Mouse (Mus musculus) frontal cortex, postnatal 36 days (tissue): ENCODE results near the gene Reg2.
"Not testable (repeated sequence)": the region's sequence is repeated elsewhere in the genome, so short reads cannot be mapped to it uniquely, and the experiment has no call there.

ENCODE experiments used
- DNase-seq, 2 experiments: peaks; one replicate each; pipeline ENCODE4 v3.0.0; 2022; ENCODE audit warnings: low spot score in 2 of 2

The Reg2 gene

GRCm38 (mm10) chr6:78395323-78395722, at the start of gene Reg2:
Gene Reg2 (plus strand): TSS chr6:78395623.
- DNase-seq, result not testable (repeated sequence)

- DNase-seq, result no peak
Measured at GRCm38 (mm10) chr6:78361971-78362563, 33.4 kb upstream of the Reg2 start.

GRCm38 (mm10) chr6:78370357-78370756, 25.1 kb upstream of the Reg2 start, which contains the start of gene Reg3b:
Gene Reg3b (plus strand): TSS chr6:78370657.
- DNase-seq, result no peak

GRCm38 (mm10) chr6:78378765-78379164, 16.7 kb upstream of the Reg2 start, which contains the start of gene Reg3d:
Gene Reg3d (minus strand): TSS chr6:78378865.
- DNase-seq, result no peak

GRCm38 (mm10) chr6:78380409-78380808, 15.0 kb upstream of the Reg2 start, which contains the start of gene Reg3a:
Gene Reg3a (plus strand): TSS chr6:78380709.
- no peak for DNase-seq

- DNase-seq, result no peak
Measured at GRCm38 (mm10) chr6:78385609-78386008, 9.8 kb upstream of the Reg2 start.

- DNase-seq, result not testable (repeated sequence)
Measured at GRCm38 (mm10) chr6:78422411-78422810, 27.0 kb downstream of the Reg2 start, which contains the start of gene Reg1. Gene Reg1 (plus strand): TSS chr6:78422711.

- no peak for DNase-seq
Measured at GRCm38 (mm10) chr6:78425497-78425896, 30.1 kb downstream of the Reg2 start.

- DNase-seq, result no peak
Measured at GRCm38 (mm10) chr6:78447202-78447601, 51.8 kb downstream of the Reg2 start.

- no peak for DNase-seq
Measured at GRCm38 (mm10) chr6:78448409-78448808, 53.0 kb downstream of the Reg2 start.

GRCm38 (mm10) chr6:78452804-78453203, 57.4 kb downstream of the Reg2 start:
- no peak for DNase-seq
